Mouse (Mus musculus) cortical plate, adult 2 months (tissue): ENCODE data around the gene Vmn2r91.
"Not testable (repeated sequence)": the region's sequence is repeated elsewhere in the genome, so short reads cannot be mapped to it uniquely, and the experiment has no call there.

Experiments
- CTCF ChIP-seq: fragments of 200-500 bp; IDR thresholded peaks from 2 replicates; pipeline ENCODE4 v1.5.1; 2011; ENCODE audit warnings: mild to moderate bottlenecking, control low read depth, low read length; ENCODE audit not compliant: insufficient read depth; ENCODE audit errors: extremely low read depth
- POLR2A ChIP-seq: fragments of 200-500 bp; IDR thresholded peaks from 2 replicates; pipeline ENCODE4 v1.6.1; 2011; ENCODE audit warnings: mild to moderate bottlenecking, low read length, control low read depth; ENCODE audit not compliant: insufficient read depth; ENCODE audit errors: extremely low read depth

DNA sequence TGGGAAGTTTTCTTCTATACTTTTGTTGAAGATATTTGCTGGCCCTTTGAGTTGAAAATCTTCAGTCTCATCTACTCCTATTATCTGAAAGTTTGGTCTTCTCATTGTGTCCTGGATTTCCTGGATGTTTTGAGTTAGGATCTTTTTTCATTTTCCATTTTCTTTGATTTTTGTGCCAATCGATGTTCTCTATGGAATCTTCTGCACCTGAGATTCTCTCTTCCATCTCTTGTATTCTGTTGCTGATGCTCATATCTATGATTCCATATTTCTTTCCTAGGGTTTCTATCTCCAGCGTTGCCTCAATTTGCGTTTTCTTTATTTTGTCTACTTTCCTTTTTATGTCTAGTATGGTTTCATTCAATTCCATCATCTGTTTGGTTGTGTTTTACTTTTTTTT, 17.4 kb downstream of the Vmn2r91 start:
- TF ChIP-seq CTCF, POLR2A: not testable (repeated sequence)
